Comparison of ENCODE assay signal across 31 mouse cellular contexts in genomic region chr13:9888284-9888683, GRCm38 (mm10).
"Had no signal": no experiment of that assay in that cellular context is flagged by ENCODE, and none has a peak within 500 bp of the region (broad histone marks: within the 10 kb centered on the region; RNA-seq: fewer than 3 reads in every experiment).

No protein-coding gene starts in this region.

- H3K27ac ChIP-seq: left cerebral cortex, adult 2 months; limb, embryonic 10.5 days; limb, embryonic 12.5 days; limb, embryonic 13.5 days; limb, embryonic 15.5 days; liver, embryonic 12.5 days; liver, embryonic 13.5 days; liver, embryonic 14.5 days; liver, embryonic 15.5 days; lung, embryonic 15.5 days; macrophage; midbrain, embryonic 12.5 days; midbrain, embryonic 13.5 days; midbrain, embryonic 15.5 days; neural tube, embryonic 12.5 days had no signal

- ATAC-seq: liver, embryonic 12.5 days; liver, postnatal 0 days; lung, postnatal 0 days; midbrain, embryonic 13.5 days; midbrain, embryonic 15.5 days; midbrain, embryonic 16.5 days had no signal

- H3K27me3 ChIP-seq: limb, embryonic 12.5 days; limb, embryonic 13.5 days; limb, embryonic 15.5 days; liver, embryonic 12.5 days; liver, embryonic 13.5 days; liver, embryonic 15.5 days; lung, embryonic 15.5 days; midbrain, embryonic 12.5 days; midbrain, embryonic 13.5 days; midbrain, embryonic 15.5 days; neural tube, embryonic 12.5 days had no signal

- H3K4me1 ChIP-seq: limb, embryonic 10.5 days; limb, embryonic 12.5 days; limb, embryonic 15.5 days; liver, embryonic 12.5 days; liver, embryonic 13.5 days; liver, embryonic 15.5 days; megakaryocyte, embryonic 14.5 days; midbrain, embryonic 12.5 days; midbrain, embryonic 13.5 days; midbrain, embryonic 15.5 days; neural tube, embryonic 12.5 days had no signal

- H3K4me2 ChIP-seq: limb, embryonic 12.5 days; limb, embryonic 13.5 days; limb, embryonic 15.5 days; liver, embryonic 11.5 days; liver, embryonic 12.5 days; liver, embryonic 13.5 days; liver, embryonic 15.5 days; lung, embryonic 14.5 days; lung, embryonic 15.5 days; midbrain, embryonic 12.5 days; midbrain, embryonic 13.5 days; midbrain, embryonic 15.5 days; neural tube, embryonic 12.5 days had no signal

- H3K9me3 ChIP-seq: limb, embryonic 10.5 days; limb, embryonic 12.5 days; limb, embryonic 13.5 days; limb, embryonic 15.5 days; liver, embryonic 12.5 days; liver, embryonic 13.5 days; liver, embryonic 15.5 days; lung, embryonic 15.5 days; megakaryocyte, embryonic 14.5 days; midbrain, embryonic 12.5 days; midbrain, embryonic 13.5 days; midbrain, embryonic 15.5 days; neural tube, embryonic 12.5 days had no signal

- H3K36me3 ChIP-seq: limb, embryonic 10.5 days; limb, embryonic 12.5 days; limb, embryonic 13.5 days; limb, embryonic 15.5 days; liver, embryonic 12.5 days; liver, embryonic 13.5 days; liver, embryonic 15.5 days; lung, embryonic 15.5 days; midbrain, embryonic 12.5 days; midbrain, embryonic 13.5 days; midbrain, embryonic 15.5 days; neural tube, embryonic 12.5 days had no signal

- DNase-seq: left cerebral cortex, postnatal 4 days; liver; liver, embryonic 13.5 days; liver, postnatal 0 days; lung, adult 18-20 months; lung, adult 2 months; lung, embryonic 14.5 days; lung, postnatal 10 days; lung, postnatal 14 days; lung, postnatal 36 days; lung, postnatal 4 days; midbrain, embryonic 14.5 days had no signal

- H3K9ac ChIP-seq: limb, embryonic 12.5 days; limb, embryonic 13.5 days; limb, embryonic 15.5 days; liver, embryonic 12.5 days; liver, embryonic 13.5 days; liver, embryonic 14.5 days; liver, embryonic 15.5 days; liver, postnatal 0 days; lung, embryonic 14.5 days; lung, embryonic 15.5 days; midbrain, embryonic 12.5 days; midbrain, embryonic 13.5 days; midbrain, embryonic 15.5 days; neural tube, embryonic 12.5 days had no signal

- H3K4me3 ChIP-seq: left cerebral cortex, adult 2 months; limb, embryonic 10.5 days; limb, embryonic 12.5 days; limb, embryonic 13.5 days; limb, embryonic 15.5 days; liver, embryonic 12.5 days; liver, embryonic 13.5 days; liver, embryonic 15.5 days; lung, embryonic 15.5 days; megakaryocyte, embryonic 14.5 days; midbrain, embryonic 12.5 days; midbrain, embryonic 13.5 days; midbrain, embryonic 15.5 days; myocyte; neural tube, embryonic 12.5 days had no signal
